Mouse (Mus musculus) intestine, embryonic 14.5 days (tissue): ENCODE measurements around the gene Prdm16. TPM values are rescaled to one million over a fixed set of nuclear protein-coding genes. Genes with fewer than 3 reads are reported as not detected.

Experiments used
- ATAC-seq: fragments of 200-750 bp; cut with Nextera tagmentation; replicated peaks from 2 replicates; pipeline ENCODE4 v1.8.0; 2017; ENCODE audit warnings: low read depth, moderate number of reproducible peaks, moderate TSS enrichment, moderate library complexity; ENCODE audit not compliant: low FRiP score, low TSS enrichment
- DNase-seq: peaks from one replicate; pipeline ENCODE4 v3.0.0-alpha.2; 2018; ENCODE audit warnings: low spot score
- H3K27ac ChIP-seq: fragments of 300-500 bp; sonication (generic); 2 replicates; pipeline ENCODE4 v1.5.1; 2014; ENCODE audit warnings: low read depth, mild to moderate bottlenecking, control low read depth
- H3K27me3 ChIP-seq: fragments of 300-500 bp; sonication (generic); replicated peaks from 2 replicates; pipeline ENCODE4 v1.6.1; 2014; ENCODE audit warnings: low read length, control low read depth; ENCODE audit not compliant: control insufficient read depth, insufficient read depth
- H3K36me3 ChIP-seq: fragments of 300-500 bp; sonication (generic); 2 replicates; pipeline ENCODE4 v1.6.1; 2014; ENCODE audit warnings: low read length, control low read depth; ENCODE audit not compliant: control insufficient read depth, insufficient read depth
- H3K4me1 ChIP-seq: fragments of 300-500 bp; sonication (generic); replicated peaks from 2 replicates; pipeline ENCODE4 v1.6.1; 2014; ENCODE audit warnings: low read length, control low read depth, mixed read lengths; ENCODE audit not compliant: control insufficient read depth, insufficient read depth
- H3K4me2 ChIP-seq: fragments of 300-500 bp; sonication (generic); 2 replicates; pipeline ENCODE4 v1.6.1; 2014; ENCODE audit warnings: low read length
- H3K4me3 ChIP-seq: fragments of 300-500 bp; sonication (generic); 2 replicates; pipeline ENCODE4 v1.5.1; 2014; ENCODE audit warnings: low read depth, low read length, control low read depth, mixed read lengths
- H3K9ac ChIP-seq: fragments of 300-500 bp; sonication (generic); 2 replicates; pipeline ENCODE4 v1.6.1; 2014; ENCODE audit warnings: mild to moderate bottlenecking, low read length
- H3K9me3 ChIP-seq: fragments of 300-500 bp; sonication (generic); 2 replicates; pipeline ENCODE4 v1.6.1; 2016; ENCODE audit warnings: low read length, control low read depth; ENCODE audit not compliant: control insufficient read depth
- WGBS: fragments of 180-500 bp; shearing (Covaris S2); extraction: QIAGEN DNeasy Blood & Tissue Kit; methylation state at CpG from one replicate; pipeline ENCODE4 v1.1.7; 2014; 5-methylcytosine and 5-hydroxymethylcytosine counted together
- polyA plus RNA-seq: library from polyadenylated mRNA; unstranded; fragments of >200 nt; fragmentation: Nextera tagmentation; extraction: Ambion mirVana; gene quantifications from 2 replicates; pipeline ENCODE4 v1.2.1, GENCODE M21; 2014

The Prdm16 gene
- polyA plus RNA-seq, 1 experiment from 2014 or later = 19.7 TPM

DNA sequence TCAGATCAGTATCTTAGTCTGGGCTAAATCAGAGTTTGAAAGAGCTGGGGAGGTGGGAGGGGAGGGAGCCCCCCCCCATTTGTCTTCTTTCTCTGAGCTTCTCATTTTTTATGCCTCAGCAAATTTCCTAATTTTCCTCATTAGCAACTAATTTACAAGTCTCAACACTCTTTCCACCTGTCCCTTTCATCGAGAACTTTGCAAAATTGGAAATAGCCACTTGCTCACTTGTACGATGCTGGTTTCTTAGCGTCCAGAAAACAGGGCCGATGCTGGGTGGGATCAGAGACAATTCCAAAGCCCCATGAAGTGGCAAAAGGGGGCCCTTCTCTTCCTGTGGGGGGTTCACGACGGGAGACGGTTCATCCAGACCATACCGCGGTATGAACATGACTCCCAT lies 91.4 kb downstream of the Prdm16 start:
- Histone ChIP-seq H3K9ac (no peak overlapping the region), H3K4me3 (no peak overlapping the region), H3K4me2 (no peak overlapping the region), H3K36me3 (no peaks in the 10 kb centered on the region), H3K27ac (no peak overlapping the region), H3K27me3 (peaks cover 5% of the 10 kb centered on the region), H3K9me3 (no peaks in the 10 kb centered on the region), H3K4me1 (peaks cover 24% of the 10 kb centered on the region)
- ATAC-seq = no peak
- no peak for DNase-seq
- whole genome bisulfite sequencing = 74% methylated on average over 9 of the region's 9 CpGs

DNA sequence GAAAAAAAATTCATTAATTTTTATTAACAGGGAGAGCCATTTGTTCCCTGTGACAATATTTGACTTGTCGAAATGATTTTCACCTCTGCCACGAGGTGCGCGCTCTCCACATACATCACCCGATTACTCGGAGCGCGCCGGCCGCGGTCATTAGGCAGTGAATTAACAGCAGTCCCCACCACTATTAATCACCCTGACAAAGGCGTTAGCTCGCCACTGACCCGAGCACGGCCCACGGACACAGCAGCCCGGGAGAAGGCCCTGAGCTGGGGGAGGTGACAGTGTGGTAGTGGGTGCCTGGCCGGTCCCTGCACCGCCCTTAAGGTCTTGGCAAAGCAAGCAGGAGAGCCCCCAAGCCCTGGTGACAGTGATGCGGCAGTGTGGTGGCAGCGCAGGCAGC lies 92.8 kb downstream of the Prdm16 start:
- Histone ChIP-seq H3K4me3 (no peak overlapping the region), H3K36me3 (no peaks in the 10 kb centered on the region), H3K27me3 (peaks cover 5% of the 10 kb centered on the region), H3K4me2 (no peak overlapping the region), H3K9me3 (no peaks in the 10 kb centered on the region), H3K4me1 (peaks cover 26% of the 10 kb centered on the region), H3K9ac (no peak overlapping the region), H3K27ac (no peak overlapping the region)
- no peak for DNase-seq
- no peak for ATAC-seq
- WGBS = 17% methylated on average over 21 of the region's 21 CpGs

DNA sequence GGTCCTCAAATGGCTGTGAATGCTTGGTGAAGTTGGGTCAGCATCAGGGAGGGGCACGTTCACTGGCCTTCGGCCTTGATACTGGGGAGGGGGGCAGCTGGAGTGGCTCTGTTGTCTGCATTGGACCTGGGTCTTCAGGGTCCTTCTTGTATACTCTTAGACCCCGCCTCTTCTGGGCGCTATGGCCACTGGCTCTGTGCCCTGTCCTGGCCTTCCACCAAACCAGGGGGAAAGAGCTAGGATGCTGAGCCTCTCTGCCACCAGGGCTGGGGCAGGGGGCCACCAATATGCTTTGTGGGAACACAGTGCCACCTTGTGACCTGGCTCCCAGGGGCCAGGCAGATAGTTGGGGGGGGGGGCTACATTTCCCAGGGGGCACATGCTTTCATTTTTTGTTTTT lies 93.5 kb downstream of the Prdm16 start:
- H3K4me2 ChIP-seq = no peak overlapping the region
- H3K36me3 ChIP-seq = no peaks in the 10 kb centered on the region
- H3K4me3 ChIP-seq = no peak overlapping the region
- ATAC-seq (no peak), DNase-seq (no peak)
- peaks cover 5% of the 10 kb centered on the region for H3K27me3 ChIP-seq
- WGBS = 65% methylated on average over 4 of the region's 4 CpGs
- H3K9ac ChIP-seq = no peak overlapping the region
- no peaks in the 10 kb centered on the region for H3K9me3 ChIP-seq
- H3K27ac ChIP-seq = peak overlapping the region; percentile 16; the same call in 1 of the 2 replicates
- H3K4me1 ChIP-seq = peaks cover 26% of the 10 kb centered on the region

DNA sequence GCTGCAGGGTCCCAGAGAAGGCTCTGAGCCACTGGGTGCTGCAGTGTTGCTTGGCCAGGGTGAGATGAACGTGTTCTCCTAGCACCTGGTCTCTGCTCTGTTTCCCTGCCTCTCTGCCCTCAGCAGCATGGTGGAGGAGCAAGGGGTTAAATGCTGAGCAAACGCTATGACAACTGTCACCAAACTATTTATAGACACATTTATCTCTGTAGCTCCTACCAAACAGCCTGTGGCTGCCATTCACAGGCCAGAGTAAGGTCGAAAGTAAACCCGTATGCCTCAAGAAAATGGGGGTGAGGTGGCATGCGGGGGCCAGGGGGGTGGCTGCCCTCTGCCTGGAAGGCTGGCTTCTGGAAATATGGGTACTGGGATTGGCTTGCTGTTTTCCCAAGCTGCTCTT lies 94.1 kb downstream of the Prdm16 start:
- Histone ChIP-seq H3K4me3 (no peak overlapping the region), H3K4me2 (no peak overlapping the region), H3K4me1 (peaks cover 26% of the 10 kb centered on the region), H3K27me3 (peaks cover 5% of the 10 kb centered on the region), H3K36me3 (no peaks in the 10 kb centered on the region), H3K27ac (peak overlapping the region; percentile 47), H3K9me3 (no peaks in the 10 kb centered on the region), H3K9ac (no peak overlapping the region)
- WGBS = 34% methylated on average over 5 of the region's 5 CpGs
- ATAC-seq (0 out of 2 replicates have a peak, but pooled peaks have one; percentile 30), DNase-seq (no peak)

DNA sequence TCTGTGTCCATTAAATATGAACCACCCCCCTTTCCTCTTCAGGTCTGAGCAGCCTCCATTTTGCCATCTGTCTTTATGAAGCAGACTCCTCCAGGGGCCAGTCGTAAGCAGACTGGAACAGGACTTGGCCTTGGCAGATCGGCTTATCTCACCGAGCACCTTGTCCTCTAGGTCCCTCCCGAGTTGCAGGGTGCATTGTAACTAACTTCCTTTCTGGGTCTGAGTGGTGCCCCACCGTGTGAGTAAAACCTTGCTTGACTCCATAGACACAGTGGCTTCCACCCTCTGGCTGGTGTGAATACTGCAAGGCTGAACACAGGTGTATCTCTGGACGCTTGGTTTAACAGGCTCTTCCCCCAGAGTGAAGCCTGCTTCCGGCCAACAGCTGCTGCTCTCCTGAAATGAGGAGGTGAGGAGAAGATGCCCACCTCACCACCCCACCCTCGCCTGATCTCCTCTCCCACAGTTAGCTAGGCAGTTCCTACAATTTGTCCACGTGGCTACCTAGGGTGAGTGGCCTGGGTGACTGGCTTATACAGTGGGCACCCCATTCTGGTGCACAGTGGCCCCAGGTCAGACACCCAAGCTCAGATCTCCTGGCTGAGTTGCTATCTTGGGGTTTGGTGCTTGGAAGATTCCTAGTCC lies 94.9 kb downstream of the Prdm16 start:
- Histone ChIP-seq H3K4me1 (peaks cover 26% of the 10 kb centered on the region), H3K36me3 (no peaks in the 10 kb centered on the region), H3K9ac (no peak overlapping the region), H3K27ac (no peak overlapping the region; the same call in 1 of the 2 replicates), H3K9me3 (no peaks in the 10 kb centered on the region), H3K4me2 (no peak overlapping the region), H3K27me3 (peaks cover 5% of the 10 kb centered on the region), H3K4me3 (no peak overlapping the region)
- 58% methylated on average over 9 of the region's 9 CpGs for WGBS
- ATAC-seq = 0 out of 2 replicates have a peak, but pooled peaks have one; percentile 40
- DNase-seq = no peak

DNA sequence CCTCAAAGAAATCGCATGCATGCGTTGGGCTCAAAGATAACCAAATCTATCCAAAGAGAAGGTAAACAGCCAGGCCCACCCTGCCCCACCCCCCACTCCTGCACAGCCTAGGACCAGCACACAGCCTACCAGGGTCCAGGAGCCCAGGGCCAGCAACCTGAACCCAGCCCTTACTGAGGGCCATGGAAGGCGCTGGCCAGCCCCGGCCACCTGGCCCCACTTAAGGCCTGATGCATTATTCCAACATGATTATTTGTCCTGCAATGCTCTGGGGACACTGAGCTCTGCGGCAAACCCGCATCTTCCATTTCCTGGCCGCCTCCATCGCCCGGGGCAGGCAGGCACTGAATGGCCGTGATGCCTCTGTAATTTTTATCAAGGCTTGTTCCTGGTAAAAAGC lies 96.0 kb downstream of the Prdm16 start:
- Histone ChIP-seq H3K4me2 (no peak overlapping the region), H3K4me1 (peaks cover 26% of the 10 kb centered on the region), H3K36me3 (no peaks in the 10 kb centered on the region), H3K27me3 (peaks cover 5% of the 10 kb centered on the region), H3K9ac (no peak overlapping the region), H3K4me3 (no peak overlapping the region), H3K27ac (no peak overlapping the region), H3K9me3 (no peaks in the 10 kb centered on the region)
- ATAC-seq (no peak), DNase-seq (no peak)
- WGBS = 36% methylated on average over 10 of the region's 10 CpGs

DNA sequence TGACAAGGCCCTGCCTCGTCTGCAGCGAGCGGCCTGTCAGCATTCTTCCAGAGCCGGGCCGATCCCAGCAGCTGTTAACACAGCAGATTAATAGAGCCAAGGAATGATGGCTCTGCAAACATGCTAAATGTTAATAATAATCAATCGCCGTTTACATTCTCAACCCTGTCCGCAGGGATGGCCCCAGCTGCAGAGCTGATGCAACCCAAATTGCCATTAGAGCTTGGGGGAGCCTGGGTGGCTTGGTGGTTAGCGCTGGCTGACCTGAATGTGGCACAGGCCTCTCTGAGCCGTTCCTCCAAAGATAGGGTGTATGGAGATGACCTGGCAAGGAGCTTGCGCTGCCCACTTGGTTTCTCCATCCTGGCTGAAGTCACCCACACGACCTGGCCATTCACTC lies 97.0 kb downstream of the Prdm16 start:
- Histone ChIP-seq H3K27ac (no peak overlapping the region), H3K9ac (no peak overlapping the region), H3K36me3 (no peaks in the 10 kb centered on the region), H3K4me2 (no peak overlapping the region), H3K4me3 (no peak overlapping the region), H3K27me3 (peaks cover 5% of the 10 kb centered on the region), H3K9me3 (no peaks in the 10 kb centered on the region), H3K4me1 (peaks cover 26% of the 10 kb centered on the region)
- WGBS = 57% methylated on average over 12 of the region's 12 CpGs
- ATAC-seq (no peak), DNase-seq (no peak)

DNA sequence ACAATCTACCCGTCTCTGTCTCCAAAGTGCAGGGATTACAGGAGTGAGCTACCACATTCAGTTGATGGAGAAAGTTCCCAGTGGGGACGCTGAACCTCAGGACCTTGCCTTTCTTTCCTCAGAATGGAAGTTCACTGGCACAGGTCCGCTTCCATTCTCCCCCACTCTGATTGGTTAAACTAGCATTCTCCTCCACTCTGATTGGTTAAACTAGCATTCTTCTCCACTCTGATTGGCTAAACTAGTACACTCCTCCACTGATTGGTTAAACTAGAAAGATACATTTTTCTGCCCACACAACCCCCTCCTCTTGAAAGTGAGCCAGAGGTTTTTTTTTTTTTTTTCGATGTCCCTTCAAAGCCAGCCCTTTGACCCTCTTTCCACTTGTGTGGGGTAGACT lies 97.9 kb downstream of the Prdm16 start:
- ATAC-seq = no peak
- Histone ChIP-seq H3K9me3 (no peaks in the 10 kb centered on the region), H3K9ac (no peak overlapping the region), H3K4me2 (no peak overlapping the region), H3K4me3 (no peak overlapping the region), H3K27me3 (no peaks in the 10 kb centered on the region), H3K36me3 (no peaks in the 10 kb centered on the region), H3K4me1 (peaks cover 20% of the 10 kb centered on the region), H3K27ac (no peak overlapping the region)
- DNase-seq = no peak
- 81% methylated on average over 4 of the region's 4 CpGs for WGBS

DNA sequence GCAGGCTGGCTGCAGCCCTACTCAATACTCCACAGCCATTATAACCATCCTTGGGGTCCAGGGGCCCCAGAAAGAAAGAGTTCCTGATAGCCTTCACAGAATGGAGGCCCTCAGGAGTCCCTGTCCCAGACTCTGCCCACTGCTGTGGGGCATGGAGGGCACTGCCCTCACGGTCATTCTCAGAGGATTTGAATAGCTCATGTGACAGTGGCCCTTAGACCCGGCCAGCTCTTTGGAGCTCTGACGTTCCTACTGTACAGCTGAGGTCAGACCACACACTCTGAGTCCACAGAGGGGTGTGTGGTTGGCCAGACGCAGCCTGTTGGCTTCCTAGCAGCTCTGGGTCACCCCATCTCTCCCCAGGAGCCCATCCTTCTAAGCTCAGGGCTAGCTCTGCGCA lies 100.6 kb downstream of the Prdm16 start:
- Histone ChIP-seq H3K27ac (no peak overlapping the region), H3K9ac (no peak overlapping the region), H3K4me1 (0 out of 2 replicates have a peak, but pooled peaks cover 8% of the 10 kb centered on the region), H3K4me2 (no peak overlapping the region), H3K4me3 (no peak overlapping the region), H3K27me3 (no peaks in the 10 kb centered on the region), H3K9me3 (no peaks in the 10 kb centered on the region), H3K36me3 (no peaks in the 10 kb centered on the region)
- 74% methylated on average over 5 of the region's 5 CpGs for WGBS
- ATAC-seq (no peak), DNase-seq (no peak)
